Mouse (Mus musculus) thymus, postnatal 14 days (tissue): ENCODE data around the gene Spag9.

Experiments used
- DNase-seq: peaks from one replicate; pipeline ENCODE4 v3.0.0; 2021

The Spag9 gene

GRCm38 (mm10) chr11:94159066-94159880 lies 163.4 kb downstream of the Spag9 start:
- DNase-seq: no peak

- no peak for DNase-seq
Measured at GRCm38 (mm10) chr11:94159911-94160415, 164.1 kb downstream of the Spag9 start.

GRCm38 (mm10) chr11:94160443-94161266 lies 164.8 kb downstream of the Spag9 start:
- DNase-seq: peak; percentile 26

- DNase-seq: no peak
Measured at GRCm38 (mm10) chr11:94161267-94161646, 165.4 kb downstream of the Spag9 start.

GRCm38 (mm10) chr11:94161867-94162581 lies 166.1 kb downstream of the Spag9 start:
- DNase-seq: no peak

- DNase-seq: no peak
Measured at GRCm38 (mm10) chr11:94163005-94163767, 167.3 kb downstream of the Spag9 start.

- DNase-seq: no peak
Measured at GRCm38 (mm10) chr11:94165745-94166144, 169.9 kb downstream of the Spag9 start.

DNA sequence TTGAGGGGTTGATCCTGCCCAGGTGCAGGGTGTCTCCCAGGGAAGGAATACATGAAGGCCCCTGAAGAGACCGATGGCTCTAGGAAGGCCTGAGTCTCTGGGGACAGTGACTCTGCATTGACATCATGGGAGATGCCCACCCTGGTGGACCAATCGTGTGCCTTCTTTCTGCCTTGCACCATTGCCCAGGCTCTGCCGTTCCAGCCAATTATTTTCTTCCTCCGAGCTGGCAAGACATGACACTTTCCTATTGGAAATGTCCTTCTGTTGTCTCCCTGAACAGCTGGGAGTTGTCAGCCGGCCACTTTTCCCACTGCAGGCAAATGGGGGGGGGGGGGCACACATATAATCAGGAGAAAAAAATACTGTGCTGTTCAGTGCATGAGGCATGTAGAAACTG lies 172.3 kb downstream of the Spag9 start:
- no peak for DNase-seq

GRCm38 (mm10) chr11:94169596-94169995 lies 173.7 kb downstream of the Spag9 start:
- peak; percentile 8 for DNase-seq

DNA sequence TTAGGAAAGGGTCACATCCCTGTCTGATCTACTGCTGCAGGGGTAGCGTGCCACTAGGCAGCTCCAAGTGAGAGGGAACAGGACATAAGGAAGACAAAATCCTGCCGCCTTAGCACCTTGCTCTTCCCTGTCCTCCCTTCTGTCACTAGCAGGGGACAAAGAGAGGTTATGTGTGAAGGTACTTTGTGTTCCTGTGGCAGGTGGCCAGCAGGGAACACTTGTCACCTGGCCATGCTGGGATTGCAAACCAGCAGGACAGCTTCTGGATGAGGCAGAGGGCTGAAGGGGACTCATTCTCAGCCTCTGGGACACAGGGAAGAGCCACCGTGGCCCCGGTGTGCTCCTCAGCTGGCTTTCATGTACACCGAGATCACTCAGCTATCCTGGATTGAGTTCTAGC lies 175.8 kb downstream of the Spag9 start:
- DNase-seq: no peak

GRCm38 (mm10) chr11:94172186-94172585 lies 176.3 kb downstream of the Spag9 start:
- no peak for DNase-seq

DNA sequence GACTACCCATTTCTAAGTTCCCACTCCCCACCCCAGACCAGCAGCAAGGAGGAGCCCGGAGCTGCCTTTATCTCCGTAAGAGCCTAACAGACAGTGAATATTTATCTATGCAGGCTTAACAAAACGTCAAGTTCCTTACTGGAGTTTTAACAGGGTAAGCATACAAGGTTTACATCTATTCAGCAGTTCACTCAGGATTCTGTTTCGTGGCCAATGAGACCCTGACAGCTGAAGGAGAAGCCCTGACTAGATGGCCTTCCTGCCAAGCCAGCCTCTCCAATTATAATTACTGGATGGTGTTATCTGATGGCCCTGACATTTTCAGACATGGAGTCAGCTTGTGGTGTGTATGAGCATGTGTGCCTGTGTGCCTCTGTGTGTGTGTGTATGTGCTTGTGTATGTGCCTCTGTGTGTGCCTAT lies 177.8 kb downstream of the Spag9 start:
- DNase-seq: no peak

- DNase-seq: no peak
Measured at GRCm38 (mm10) chr11:94175288-94175687, 179.4 kb downstream of the Spag9 start.
